Mouse (Mus musculus): ENCODE results near the gene Slc34a2. TPM values are rescaled to one million over a fixed set of nuclear protein-coding genes. Genes with fewer than 3 reads are reported as not detected.

Gene Slc34a2
- polyA plus RNA-seq, 1 experiment from 2014 or later: not detected

DNA sequence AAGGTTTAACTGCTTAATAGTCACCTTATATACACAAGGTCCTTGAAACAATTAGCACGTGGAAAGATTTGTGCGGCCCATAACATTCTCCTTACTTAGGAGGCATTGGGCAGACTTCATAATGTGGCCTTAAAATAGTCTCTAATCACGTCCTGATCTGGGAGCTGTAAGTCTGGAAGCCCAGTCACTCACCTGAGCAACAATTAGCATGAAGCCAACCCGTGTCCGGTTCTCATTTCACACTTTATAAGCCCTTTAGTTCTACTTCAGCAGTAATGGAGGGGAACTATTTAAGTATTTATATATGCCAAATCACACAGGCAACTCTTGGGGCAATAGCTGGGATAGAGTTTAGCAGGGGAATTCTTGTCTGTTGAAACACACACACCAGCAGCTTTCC lies 21.3 kb upstream of the Slc34a2 start:
- Histone ChIP-seq H3K9me3 (ENCODE audit: control insufficient read depth, low read length) (no peaks in the 10 kb centered on the region), H3K4me1 (replicated peaks; ENCODE audit: control insufficient read depth, insufficient read depth, low read length) (no peaks in the 10 kb centered on the region), H3K27ac (ENCODE audit: low read depth, low read length) (no peak overlapping the region), H3K27me3 (ENCODE audit: control insufficient read depth, insufficient read depth, low read length) (no peaks in the 10 kb centered on the region), H3K36me3 (ENCODE audit: control insufficient read depth, insufficient read depth, low read length) (no peaks in the 10 kb centered on the region), H3K4me3 (ENCODE audit: low read depth, low read length) (no peak overlapping the region), H3K4me2 (ENCODE audit: low read depth, low read length, severe bottlenecking) (no peak overlapping the region), H3K9ac (ENCODE audit: low read length) (no peak overlapping the region)
- DNase-seq (ENCODE audit: low spot score) (no peak), ATAC-seq (replicated peaks; ENCODE audit: low FRiP score) (no peak)
- WGBS: 77% methylated on average over 5 of the region's 5 CpGs

- H3K27ac ChIP-seq (ENCODE audit: low read depth, low read length): no peak overlapping the region
- H3K4me1 ChIP-seq (replicated peaks; ENCODE audit: control insufficient read depth, insufficient read depth, low read length): no peaks in the 10 kb centered on the region
- DNase-seq (ENCODE audit: low spot score) (no peak), ATAC-seq (replicated peaks; ENCODE audit: low FRiP score) (no peak)
- WGBS: 86% methylated on average over 4 of the region's 4 CpGs
- no peaks in the 10 kb centered on the region for H3K27me3 ChIP-seq (ENCODE audit: control insufficient read depth, insufficient read depth, low read length)
- H3K4me3 ChIP-seq (ENCODE audit: low read depth, low read length): no peak overlapping the region
- no peaks in the 10 kb centered on the region for H3K36me3 ChIP-seq (ENCODE audit: control insufficient read depth, insufficient read depth, low read length)
- H3K4me2 ChIP-seq (ENCODE audit: low read depth, low read length, severe bottlenecking): no peak overlapping the region
- H3K9ac ChIP-seq (ENCODE audit: low read length): no peak overlapping the region
- H3K9me3 ChIP-seq (ENCODE audit: control insufficient read depth, low read length): no peaks in the 10 kb centered on the region
Observed at GRCm38 (mm10) chr5:53018316-53018715, 19.6 kb upstream of the Slc34a2 start.

DNA sequence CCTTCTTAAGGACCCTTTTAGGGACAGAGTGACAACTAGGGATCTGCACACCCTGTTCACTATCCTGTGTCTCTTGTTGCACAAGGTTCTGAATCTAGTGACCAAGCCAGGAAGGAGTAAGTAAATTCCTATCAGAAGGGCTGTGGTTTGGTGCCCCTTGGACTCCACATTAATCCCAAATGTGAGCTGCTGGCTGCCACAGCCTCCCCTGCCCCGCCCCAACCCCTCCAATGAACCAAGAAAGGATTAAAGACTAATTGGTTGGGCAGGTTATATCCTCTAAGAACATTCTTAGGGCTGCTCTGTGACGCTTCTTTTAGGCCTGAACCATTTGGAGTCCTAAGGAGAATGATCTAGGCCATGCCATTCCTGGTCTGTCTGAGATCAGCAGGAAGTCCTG lies 14.4 kb upstream of the Slc34a2 start:
- Histone ChIP-seq H3K4me3 (ENCODE audit: low read depth, low read length) (no peak overlapping the region), H3K9me3 (ENCODE audit: control insufficient read depth, low read length) (no peaks in the 10 kb centered on the region), H3K9ac (ENCODE audit: low read length) (no peak overlapping the region), H3K36me3 (ENCODE audit: control insufficient read depth, insufficient read depth, low read length) (no peaks in the 10 kb centered on the region), H3K4me1 (replicated peaks; ENCODE audit: control insufficient read depth, insufficient read depth, low read length) (no peaks in the 10 kb centered on the region; the same call in 1 of the 2 replicates), H3K27ac (ENCODE audit: low read depth, low read length) (no peak overlapping the region), H3K4me2 (ENCODE audit: low read depth, low read length, severe bottlenecking) (no peak overlapping the region), H3K27me3 (ENCODE audit: control insufficient read depth, insufficient read depth, low read length) (no peaks in the 10 kb centered on the region)
- ATAC-seq (replicated peaks; ENCODE audit: low FRiP score) (no peak), DNase-seq (ENCODE audit: low spot score) (no peak)
- WGBS: 25% methylated on average over 2 of the region's 2 CpGs

- no peaks in the 10 kb centered on the region for H3K36me3 ChIP-seq (ENCODE audit: control insufficient read depth, insufficient read depth, low read length)
- no peak overlapping the region for H3K9ac ChIP-seq (ENCODE audit: low read length)
- 22% methylated on average over 5 of the region's 5 CpGs for WGBS
- ATAC-seq (replicated peaks; ENCODE audit: low FRiP score) (no peak), DNase-seq (ENCODE audit: low spot score) (no peak)
- no peaks in the 10 kb centered on the region; the same call in 1 of the 2 replicates for H3K4me1 ChIP-seq (replicated peaks; ENCODE audit: control insufficient read depth, insufficient read depth, low read length)
- H3K4me2 ChIP-seq (ENCODE audit: low read depth, low read length, severe bottlenecking): no peak overlapping the region
- no peak overlapping the region for H3K4me3 ChIP-seq (ENCODE audit: low read depth, low read length)
- no peaks in the 10 kb centered on the region for H3K9me3 ChIP-seq (ENCODE audit: control insufficient read depth, low read length)
- no peak overlapping the region for H3K27ac ChIP-seq (ENCODE audit: low read depth, low read length)
- H3K27me3 ChIP-seq (ENCODE audit: control insufficient read depth, insufficient read depth, low read length): no peaks in the 10 kb centered on the region
Observed at GRCm38 (mm10) chr5:53023901-53024300, 14.0 kb upstream of the Slc34a2 start.

GRCm38 (mm10) chr5:53025276-53025973 lies 12.5 kb upstream of the Slc34a2 start:
- Histone ChIP-seq H3K4me3 (ENCODE audit: low read depth, low read length) (no peak overlapping the region), H3K27ac (ENCODE audit: low read depth, low read length) (no peak overlapping the region), H3K9me3 (ENCODE audit: control insufficient read depth, low read length) (no peaks in the 10 kb centered on the region), H3K9ac (ENCODE audit: low read length) (no peak overlapping the region), H3K4me2 (ENCODE audit: low read depth, low read length, severe bottlenecking) (no peak overlapping the region), H3K27me3 (ENCODE audit: control insufficient read depth, insufficient read depth, low read length) (no peaks in the 10 kb centered on the region), H3K36me3 (ENCODE audit: control insufficient read depth, insufficient read depth, low read length) (no peaks in the 10 kb centered on the region), H3K4me1 (replicated peaks; ENCODE audit: control insufficient read depth, insufficient read depth, low read length) (no peaks in the 10 kb centered on the region; the same call in 1 of the 2 replicates)
- 94% methylated on average over 8 of the region's 8 CpGs for WGBS
- ATAC-seq (replicated peaks; ENCODE audit: low FRiP score) (no peak), DNase-seq (ENCODE audit: low spot score) (no peak)

DNA sequence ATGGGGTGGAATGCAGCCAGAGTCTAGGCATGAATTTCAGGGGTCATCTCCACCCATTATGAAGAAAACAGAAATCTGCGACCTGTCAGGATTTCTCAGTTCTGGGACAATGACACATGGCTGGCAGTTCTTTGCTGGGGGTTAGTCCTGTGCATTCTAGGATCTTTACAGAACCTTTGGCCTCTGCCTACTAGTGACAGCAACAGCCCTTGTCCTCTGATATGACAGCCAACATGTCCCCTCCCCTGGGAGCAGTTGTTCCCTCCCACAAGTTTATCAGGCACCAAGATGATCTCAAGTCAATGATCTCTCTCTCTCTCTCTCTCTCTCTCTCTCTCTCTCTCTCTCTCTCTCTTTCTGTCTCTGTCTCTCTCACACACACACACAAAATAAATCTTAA lies 6.5 kb upstream of the Slc34a2 start:
- no peaks in the 10 kb centered on the region for H3K36me3 ChIP-seq (ENCODE audit: control insufficient read depth, insufficient read depth, low read length)
- DNase-seq (ENCODE audit: low spot score) (no peak), ATAC-seq (replicated peaks; ENCODE audit: low FRiP score) (no peak)
- no peak overlapping the region for H3K4me3 ChIP-seq (ENCODE audit: low read depth, low read length)
- H3K9ac ChIP-seq (ENCODE audit: low read length): no peak overlapping the region
- WGBS: 91% methylated on average over 1 of the region's 1 CpGs
- no peak overlapping the region for H3K4me2 ChIP-seq (ENCODE audit: low read depth, low read length, severe bottlenecking)
- H3K4me1 ChIP-seq (replicated peaks; ENCODE audit: control insufficient read depth, insufficient read depth, low read length): no peaks in the 10 kb centered on the region
- no peak overlapping the region for H3K27ac ChIP-seq (ENCODE audit: low read depth, low read length)
- H3K27me3 ChIP-seq (ENCODE audit: control insufficient read depth, insufficient read depth, low read length): no peaks in the 10 kb centered on the region
- no peaks in the 10 kb centered on the region for H3K9me3 ChIP-seq (ENCODE audit: control insufficient read depth, low read length)

- ATAC-seq (replicated peaks; ENCODE audit: low FRiP score): no peak
- Histone ChIP-seq H3K4me3 (ENCODE audit: low read depth, low read length) (no peak overlapping the region), H3K36me3 (ENCODE audit: control insufficient read depth, insufficient read depth, low read length) (no peaks in the 10 kb centered on the region), H3K4me2 (ENCODE audit: low read depth, low read length, severe bottlenecking) (no peak overlapping the region), H3K4me1 (replicated peaks; ENCODE audit: control insufficient read depth, insufficient read depth, low read length) (no peaks in the 10 kb centered on the region), H3K9me3 (ENCODE audit: control insufficient read depth, low read length) (no peaks in the 10 kb centered on the region), H3K27ac (ENCODE audit: low read depth, low read length) (no peak overlapping the region), H3K9ac (ENCODE audit: low read length) (no peak overlapping the region), H3K27me3 (ENCODE audit: control insufficient read depth, insufficient read depth, low read length) (no peaks in the 10 kb centered on the region)
- DNase-seq (ENCODE audit: low spot score): no peak
- 56% methylated on average over 5 of the region's 5 CpGs for WGBS
Observed at GRCm38 (mm10) chr5:53042034-53042748, 4.3 kb downstream of the Slc34a2 start.

DNA sequence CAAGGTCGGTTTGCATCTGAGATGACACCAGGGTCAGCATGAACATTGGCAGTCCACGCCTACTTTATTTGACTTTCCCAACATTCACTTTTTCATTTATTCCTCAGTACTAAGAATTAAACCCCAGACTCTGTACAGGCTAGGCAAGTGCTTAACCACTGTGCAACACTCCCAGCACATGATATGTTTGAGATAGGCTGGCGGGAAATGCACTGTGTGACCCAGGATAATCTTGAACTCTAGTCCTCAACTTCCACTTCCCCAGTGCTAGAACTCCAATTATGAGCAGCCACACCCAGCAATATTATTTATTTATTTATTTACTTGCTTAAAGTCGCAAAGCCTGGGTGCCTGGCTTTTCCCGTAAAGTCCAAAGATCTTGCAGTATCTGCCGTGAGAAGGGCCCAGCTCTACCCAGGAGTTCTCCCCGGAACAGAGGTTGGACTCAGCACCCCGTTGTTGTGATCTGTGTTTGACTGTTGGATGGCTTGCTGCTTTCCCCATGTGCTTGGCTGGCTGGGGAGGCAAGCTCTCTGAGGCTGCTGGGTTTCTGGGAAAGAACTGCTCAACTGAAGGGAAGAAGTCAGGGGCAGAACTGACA lies 5.0 kb downstream of the Slc34a2 start:
- 85% methylated on average over 8 of the region's 8 CpGs for WGBS
- Histone ChIP-seq H3K27me3 (ENCODE audit: control insufficient read depth, insufficient read depth, low read length) (no peaks in the 10 kb centered on the region; the same call in 1 of the 2 replicates), H3K4me2 (ENCODE audit: low read depth, low read length, severe bottlenecking) (no peak overlapping the region), H3K4me3 (ENCODE audit: low read depth, low read length) (no peak overlapping the region), H3K9me3 (ENCODE audit: control insufficient read depth, low read length) (no peaks in the 10 kb centered on the region), H3K36me3 (ENCODE audit: control insufficient read depth, insufficient read depth, low read length) (no peaks in the 10 kb centered on the region), H3K9ac (ENCODE audit: low read length) (no peak overlapping the region), H3K27ac (ENCODE audit: low read depth, low read length) (no peak overlapping the region), H3K4me1 (replicated peaks; ENCODE audit: control insufficient read depth, insufficient read depth, low read length) (no peaks in the 10 kb centered on the region)
- no peak for ATAC-seq (replicated peaks; ENCODE audit: low FRiP score)
- no peak for DNase-seq (ENCODE audit: low spot score)
